13 mouse cellular contexts compared by ENCODE assay signal in genomic region chr13:56178416-56179035, GRCm38 (mm10). TPM values are rescaled to one million over a fixed set of nuclear protein-coding genes. Genes with fewer than 3 reads are reported as not detected.
A peak's percentile ranks its signal among the peaks of the same experiment; 100 is the strongest.
DNase-seq lines count a peak whose midpoint lies in the region; ATAC-seq and TF ChIP-seq lines count a peak whose summit lies in the region.
"Had no signal": no experiment of that assay in that cellular context is flagged by ENCODE, and none has a peak within 500 bp of the region (broad histone marks: within the 10 kb centered on the region; RNA-seq: fewer than 3 reads in every experiment).

Gene Tifab (minus strand): TSS chr13:56178885.

- ATAC-seq in liver, embryonic 14.5 days (ENCODE audit: insufficient read depth): no peak
- ATAC-seq in stomach, embryonic 15.5 days (ENCODE audit: insufficient read depth, low FRiP score, low read depth): no peak
- no peak for ATAC-seq in midbrain, embryonic 11.5 days (ENCODE audit: low FRiP score)

- no peak within 1 kb of the TSS for H3K4me2 ChIP-seq in liver, embryonic 14.5 days (ENCODE audit: low read depth)
- no peak within 1 kb of the TSS for H3K4me2 ChIP-seq in stomach, embryonic 15.5 days
- H3K4me2 ChIP-seq in midbrain, embryonic 11.5 days: no peak within 1 kb of the TSS
- H3K4me2 ChIP-seq: forebrain, embryonic 12.5 days; hindbrain, embryonic 12.5 days; lung, embryonic 15.5 days had no signal

- TF ChIP-seq CTCF in liver, embryonic 14.5 days (IDR thresholded peaks at IDR 0.05; ENCODE audit: low read depth): no peak

- H3K27ac ChIP-seq in liver, embryonic 14.5 days: no peak within 1 kb of the TSS
- H3K27ac ChIP-seq in stomach, embryonic 15.5 days: no peak within 1 kb of the TSS
- H3K27ac ChIP-seq in midbrain, embryonic 11.5 days (ENCODE audit: low read depth, low read length): no peak within 1 kb of the TSS
- H3K27ac ChIP-seq: forebrain, embryonic 12.5 days; hindbrain, embryonic 12.5 days; lung, embryonic 15.5 days had no signal

- H3K27me3 ChIP-seq in liver, embryonic 14.5 days (ENCODE audit: control insufficient read depth, insufficient read depth, low read length): no peaks in the 10 kb centered on the region
- H3K27me3 ChIP-seq in stomach, embryonic 15.5 days (replicated peaks): no peaks in the 10 kb centered on the region
- H3K27me3 ChIP-seq in midbrain, embryonic 11.5 days (ENCODE audit: control insufficient read depth, insufficient read depth, low read length): no peaks in the 10 kb centered on the region

- H3K4me1 ChIP-seq in liver, embryonic 14.5 days (replicated peaks; ENCODE audit: control insufficient read depth in 2 of 2, insufficient read depth in 2 of 2, low read length in 1 of 2): peaks cover 0 to 4% of the 10 kb centered on the region in 2 experiments; a peak in 1 of 4 replicates
- H3K4me1 ChIP-seq in stomach, embryonic 15.5 days: peaks cover 8% of the 10 kb centered on the region; the same call in 1 of the 2 replicates
- H3K4me1 ChIP-seq in midbrain, embryonic 11.5 days (ENCODE audit: control insufficient read depth, insufficient read depth, low read length): no peaks in the 10 kb centered on the region
- H3K4me1 ChIP-seq: forebrain, embryonic 12.5 days; hindbrain, embryonic 12.5 days; lung, embryonic 15.5 days had no signal

- DNase-seq in heart, adult 11 months: peak; percentile 95
- no peak for DNase-seq in heart, adult 8-10 months (ENCODE audit: low spot score)
- peak; percentile 43 to 53 for DNase-seq in spleen, postnatal 36 days (ENCODE audit: low spot score in 2 of 2)
- no peak for DNase-seq in spleen, postnatal 14 days (ENCODE audit: low spot score in 2 of 2)
- no peak for DNase-seq in liver, embryonic 14.5 days (ENCODE audit: low read depth in 3 of 3, low spot score in 3 of 3)
- DNase-seq in gastrocnemius, postnatal 36 days: no peak
- no peak for DNase-seq in midbrain, embryonic 11.5 days (ENCODE audit: low spot score, missing footprints)
- DNase-seq: cerebellum, adult 11-12 months; kidney, adult 9 months had no signal

- H3K4me3 ChIP-seq in liver, embryonic 14.5 days (ENCODE audit: insufficient read depth in 1 of 2, low read depth in 2 of 2, low read length in 2 of 2): peak within 1 kb of the TSS; percentile 16 to 48
- H3K4me3 ChIP-seq in stomach, embryonic 15.5 days (replicated peaks): peak within 1 kb of the TSS; percentile 5; the same call in 1 of the 2 replicates
- H3K4me3 ChIP-seq in midbrain, embryonic 11.5 days (ENCODE audit: low read depth, low read length): no peak within 1 kb of the TSS
- H3K4me3 ChIP-seq: forebrain, embryonic 12.5 days; hindbrain, embryonic 12.5 days; lung, embryonic 15.5 days had no signal

- H3K9me3 ChIP-seq in liver, embryonic 14.5 days (ENCODE audit: control insufficient read depth, low read length): no peaks in the 10 kb centered on the region
- no peaks in the 10 kb centered on the region for H3K9me3 ChIP-seq in stomach, embryonic 15.5 days
- no peaks in the 10 kb centered on the region for H3K9me3 ChIP-seq in midbrain, embryonic 11.5 days (ENCODE audit: control insufficient read depth, low read length)
- H3K9me3 ChIP-seq: forebrain, embryonic 12.5 days; hindbrain, embryonic 12.5 days; lung, embryonic 15.5 days had no signal

- no peak for TF ChIP-seq EP300 in liver, embryonic 14.5 days (IDR thresholded peaks at IDR 0.05; ENCODE audit: low read depth)

- 61% methylated on average over 16 of the region's 16 CpGs for WGBS in liver, embryonic 14.5 days (ENCODE audit: insufficient replicate concordance)
- 91% methylated on average over 16 of the region's 16 CpGs for WGBS in stomach, embryonic 15.5 days
- WGBS in midbrain, embryonic 11.5 days: 89% methylated on average over 16 of the region's 16 CpGs

- no peak within 1 kb of the TSS for H3K9ac ChIP-seq in liver, embryonic 14.5 days (replicated peaks)
- no peak within 1 kb of the TSS for H3K9ac ChIP-seq in stomach, embryonic 15.5 days
- no peak within 1 kb of the TSS for H3K9ac ChIP-seq in midbrain, embryonic 11.5 days (ENCODE audit: low read length)
- H3K9ac ChIP-seq: forebrain, embryonic 12.5 days; hindbrain, embryonic 12.5 days; lung, embryonic 15.5 days had no signal

- intact Hi-C loops in gastrocnemius, postnatal 36 days (cut with DNase I): no loop called here

- no peaks in the 10 kb centered on the region for H3K36me3 ChIP-seq in liver, embryonic 14.5 days (replicated peaks; ENCODE audit: control insufficient read depth, insufficient read depth, low read depth)
- H3K36me3 ChIP-seq in stomach, embryonic 15.5 days: no peaks in the 10 kb centered on the region
- H3K36me3 ChIP-seq in midbrain, embryonic 11.5 days (ENCODE audit: control insufficient read depth, insufficient read depth, low read length): no peaks in the 10 kb centered on the region
- H3K36me3 ChIP-seq: forebrain, embryonic 12.5 days; hindbrain, embryonic 12.5 days; lung, embryonic 15.5 days had no signal

RNA-seq across cellular contexts. Expression of gene Tifab, which starts in this region (rescaled TPM):
- total RNA-seq in heart, adult 8-10 months (2022): 1 to 10 TPM in 1 of 4 experiments, under 1 TPM in 3; 0.50 to 1.2 (median 0.82) TPM
- polyA plus RNA-seq in liver, embryonic 14.5 days (2012; rRNA removed): 3.2 and 3.9 TPM in 2 replicates
- 1.7 and 3.0 TPM in 2 replicates for polyA plus RNA-seq in liver, embryonic 14.5 days (2014; fragmentation: Nextera tagmentation; extraction: Ambion mirVana)
- 4.0 and 5.0 TPM in 2 replicates for polyA plus RNA-seq in stomach, embryonic 15.5 days (2015; fragmentation: Nextera tagmentation; extraction: Ambion mirVana)
- under 1 TPM; 0.18 to 0.35 TPM for total RNA-seq in gastrocnemius, postnatal 36 days (2021)
- 0.43 and 0.60 TPM in 2 replicates for polyA plus RNA-seq in midbrain, embryonic 11.5 days (2014; fragmentation: Nextera tagmentation; extraction: Ambion mirVana)

Comparison
In these comparisons a context has a peak if more than half of its experiments do, and no peak if none do; other contexts are left out.
1. DNase-seq: peak in heart, adult 11 months (single experiment) and spleen, postnatal 36 days (2 of 2); none in heart, adult 8-10 months (single experiment), spleen, postnatal 14 days (0 of 2), liver, embryonic 14.5 days (0 of 3), gastrocnemius, postnatal 36 days (0 of 2) and midbrain, embryonic 11.5 days (single experiment).